32 mouse cellular contexts compared by ENCODE assay signal in the genomic region with DNA sequence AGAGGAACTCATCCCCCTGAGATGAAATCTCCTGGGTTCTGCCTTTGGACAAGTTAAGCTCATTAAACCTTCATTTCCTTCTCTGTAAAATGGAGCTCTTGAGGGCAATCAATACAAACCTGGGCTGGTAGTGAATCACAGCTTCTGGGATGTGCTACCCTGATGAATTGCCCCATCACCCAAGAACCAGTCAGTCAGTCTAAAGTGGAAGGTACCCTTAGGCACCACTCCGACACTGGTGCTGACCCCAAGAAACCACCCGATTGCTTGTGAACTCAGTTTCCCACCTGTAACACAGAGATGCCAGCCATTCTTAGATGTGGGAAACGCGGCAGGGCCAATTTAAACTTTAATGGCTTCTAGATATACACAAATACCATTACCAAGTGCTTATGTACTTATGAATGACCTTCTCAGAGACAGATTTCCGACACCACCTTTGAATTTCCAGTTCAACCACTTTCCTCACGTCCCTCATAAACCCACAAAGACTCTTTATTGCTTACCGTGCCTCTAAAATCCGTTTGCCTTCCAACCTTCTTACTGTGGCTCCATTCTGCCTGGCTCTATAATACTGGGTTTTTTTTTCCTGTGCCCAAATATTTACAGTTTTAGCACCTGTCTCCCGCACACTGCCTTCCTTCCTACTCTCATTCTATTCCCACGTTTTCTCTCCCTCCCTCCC. TPM values are rescaled to one million over a fixed set of nuclear protein-coding genes. Genes with fewer than 3 reads are reported as not detected.
DNase-seq lines count a peak whose midpoint lies in the region; ATAC-seq and TF ChIP-seq lines count a peak whose summit lies in the region.
"Had no signal": no experiment of that assay in that cellular context is flagged by ENCODE, and none has a peak within 500 bp of the region (broad histone marks: within the 10 kb centered on the region; RNA-seq: fewer than 3 reads in every experiment).

No protein-coding gene starts in this region.

- 48% methylated on average over 10 of the region's 10 CpGs for WGBS in lung, embryonic 14.5 days
- WGBS in intestine, embryonic 14.5 days, result 51% methylated on average over 10 of the region's 10 CpGs
- WGBS in large intestine, adult 2 months, result 23% methylated on average over 10 of the region's 10 CpGs
- WGBS in stomach, embryonic 15.5 days, result 36% methylated on average over 10 of the region's 10 CpGs
- 63% methylated on average over 10 of the region's 10 CpGs for WGBS in kidney, embryonic 14.5 days

- H3K9me3 ChIP-seq in lung, embryonic 14.5 days (ENCODE audit: low read depth, low read length), result no peaks in the 10 kb centered on the region
- no peaks in the 10 kb centered on the region for H3K9me3 ChIP-seq in intestine, embryonic 14.5 days (ENCODE audit: control insufficient read depth, low read length)
- H3K9me3 ChIP-seq in stomach, embryonic 15.5 days, result no peaks in the 10 kb centered on the region
- no peaks in the 10 kb centered on the region for H3K9me3 ChIP-seq in kidney, embryonic 14.5 days (ENCODE audit: control insufficient read depth, low read length)
- H3K9me3 ChIP-seq: embryonic facial prominence, embryonic 13.5 days; heart, embryonic 13.5 days; hindbrain, embryonic 10.5 days; hindbrain, embryonic 15.5 days; kidney, embryonic 15.5 days; limb, embryonic 13.5 days; midbrain, embryonic 10.5 days; midbrain, embryonic 15.5 days; neural tube, embryonic 15.5 days had no signal

- peak overlapping the region; percentile 27; the same call in 1 of the 2 replicates for H3K4me2 ChIP-seq in lung, embryonic 14.5 days
- H3K4me2 ChIP-seq in intestine, embryonic 14.5 days (ENCODE audit: low read length), result no peak overlapping the region
- no peak overlapping the region for H3K4me2 ChIP-seq in stomach, embryonic 15.5 days
- no peak overlapping the region for H3K4me2 ChIP-seq in kidney, embryonic 14.5 days (replicated peaks; ENCODE audit: low read depth, low read length)
- H3K4me2 ChIP-seq: embryonic facial prominence, embryonic 13.5 days; heart, embryonic 13.5 days; hindbrain, embryonic 15.5 days; kidney, embryonic 15.5 days; limb, embryonic 13.5 days; liver, embryonic 11.5 days; midbrain, embryonic 15.5 days; neural tube, embryonic 15.5 days had no signal

- H3K27ac ChIP-seq in lung, embryonic 14.5 days (ENCODE audit: low read depth), result peak overlapping the region; percentile 65
- H3K27ac ChIP-seq in intestine, embryonic 14.5 days (ENCODE audit: low read depth), result no peak overlapping the region
- H3K27ac ChIP-seq in stomach, embryonic 15.5 days, result peak overlapping the region; percentile 67; the same call in 1 of the 2 replicates
- no peak overlapping the region for H3K27ac ChIP-seq in kidney, embryonic 14.5 days (ENCODE audit: low read depth, low read length)
- H3K27ac ChIP-seq: embryonic facial prominence, embryonic 13.5 days; gastrocnemius, adult 2 months; heart, embryonic 13.5 days; hindbrain, embryonic 10.5 days; hindbrain, embryonic 15.5 days; kidney, embryonic 15.5 days; layer of hippocampus, adult 2 months; limb, embryonic 13.5 days; midbrain, embryonic 10.5 days; midbrain, embryonic 15.5 days; neural tube, embryonic 15.5 days had no signal

- no peaks in the 10 kb centered on the region for H3K36me3 ChIP-seq in lung, embryonic 14.5 days (ENCODE audit: insufficient read depth)
- H3K36me3 ChIP-seq in intestine, embryonic 14.5 days (ENCODE audit: control insufficient read depth, insufficient read depth, low read length), result no peaks in the 10 kb centered on the region
- no peaks in the 10 kb centered on the region for H3K36me3 ChIP-seq in stomach, embryonic 15.5 days
- H3K36me3 ChIP-seq in kidney, embryonic 14.5 days (ENCODE audit: control insufficient read depth, insufficient read depth, low read length), result no peaks in the 10 kb centered on the region
- H3K36me3 ChIP-seq: embryonic facial prominence, embryonic 13.5 days; heart, embryonic 13.5 days; hindbrain, embryonic 10.5 days; hindbrain, embryonic 15.5 days; kidney, embryonic 15.5 days; limb, embryonic 13.5 days; midbrain, embryonic 10.5 days; midbrain, embryonic 15.5 days; neural tube, embryonic 15.5 days had no signal

- DNase-seq in lung, embryonic 14.5 days, result peak; percentile 64
- DNase-seq in lung, postnatal 14 days, result no peak
- DNase-seq in intestine, embryonic 14.5 days (ENCODE audit: low spot score), result no peak
- peak; percentile 84 for DNase-seq in large intestine, adult 2 months (ENCODE audit: low read depth, low spot score)
- DNase-seq in layer of hippocampus, postnatal 14 days (ENCODE audit: low spot score in 2 of 2), result no peak
- no peak for DNase-seq in adrenal gland, postnatal 10 days
- DNase-seq: adrenal gland, postnatal 25 days; cerebellum, adult 8-10 months; cerebellum, postnatal 36 days; gastrocnemius, adult 2 months; heart, postnatal 10 days; kidney, adult 11 months; kidney, postnatal 25 days; right cerebral cortex, postnatal 25 days; spleen, adult 18-20 months; thymus, postnatal 14 days had no signal

- no peaks in the 10 kb centered on the region for H3K27me3 ChIP-seq in lung, embryonic 14.5 days (ENCODE audit: insufficient read depth, low read length)
- no peaks in the 10 kb centered on the region for H3K27me3 ChIP-seq in intestine, embryonic 14.5 days (replicated peaks; ENCODE audit: control insufficient read depth, insufficient read depth, low read length)
- H3K27me3 ChIP-seq in stomach, embryonic 15.5 days (replicated peaks), result no peaks in the 10 kb centered on the region
- no peaks in the 10 kb centered on the region for H3K27me3 ChIP-seq in kidney, embryonic 14.5 days (ENCODE audit: control insufficient read depth, insufficient read depth, low read length)
- H3K27me3 ChIP-seq: embryonic facial prominence, embryonic 13.5 days; heart, embryonic 13.5 days; hindbrain, embryonic 15.5 days; kidney, embryonic 15.5 days; limb, embryonic 13.5 days; midbrain, embryonic 15.5 days; neural tube, embryonic 15.5 days had no signal

- ATAC-seq in lung, embryonic 14.5 days (ENCODE audit: insufficient read depth), result no peak; the same call in 1 of the 2 replicates
- ATAC-seq in intestine, embryonic 14.5 days (replicated peaks; ENCODE audit: low FRiP score, low TSS enrichment, low read depth), result peak; percentile 54
- ATAC-seq in stomach, embryonic 15.5 days (ENCODE audit: insufficient read depth, low FRiP score, low read depth), result peak; percentile 59; the same call in 1 of the 2 replicates
- no peak for ATAC-seq in kidney, embryonic 14.5 days (ENCODE audit: low FRiP score, low TSS enrichment)
- ATAC-seq: forebrain, embryonic 16.5 days; midbrain, embryonic 15.5 days had no signal

- H3K4me3 ChIP-seq in lung, embryonic 14.5 days (ENCODE audit: low read depth, low read length), result no peak overlapping the region
- no peak overlapping the region for H3K4me3 ChIP-seq in intestine, embryonic 14.5 days (ENCODE audit: low read depth, low read length)
- no peak overlapping the region for H3K4me3 ChIP-seq in stomach, embryonic 15.5 days (replicated peaks)
- H3K4me3 ChIP-seq in kidney, embryonic 14.5 days (ENCODE audit: low read length), result no peak overlapping the region
- H3K4me3 ChIP-seq: embryonic facial prominence, embryonic 13.5 days; erythroblast, embryonic 14.5 days; gastrocnemius, adult 2 months; heart, embryonic 13.5 days; hindbrain, embryonic 10.5 days; hindbrain, embryonic 15.5 days; kidney, embryonic 15.5 days; layer of hippocampus, adult 2 months; limb, embryonic 13.5 days; midbrain, embryonic 10.5 days; midbrain, embryonic 15.5 days; neural tube, embryonic 15.5 days had no signal

- no peak overlapping the region for H3K9ac ChIP-seq in lung, embryonic 14.5 days
- no peak overlapping the region for H3K9ac ChIP-seq in intestine, embryonic 14.5 days (ENCODE audit: low read length)
- H3K9ac ChIP-seq in stomach, embryonic 15.5 days, result no peak overlapping the region
- H3K9ac ChIP-seq in kidney, embryonic 14.5 days (ENCODE audit: low read depth, low read length), result no peak overlapping the region
- H3K9ac ChIP-seq: embryonic facial prominence, embryonic 13.5 days; heart, embryonic 13.5 days; hindbrain, embryonic 15.5 days; kidney, embryonic 15.5 days; limb, embryonic 13.5 days; midbrain, embryonic 15.5 days; neural tube, embryonic 15.5 days had no signal

- no peaks in the 10 kb centered on the region for H3K4me1 ChIP-seq in lung, embryonic 14.5 days (ENCODE audit: insufficient read depth)
- H3K4me1 ChIP-seq in intestine, embryonic 14.5 days (replicated peaks; ENCODE audit: control insufficient read depth, insufficient read depth, low read length), result 0 out of 2 replicates have a peak, but pooled peaks cover 7% of the 10 kb centered on the region
- 0 out of 2 replicates have a peak, but pooled peaks cover 3% of the 10 kb centered on the region for H3K4me1 ChIP-seq in stomach, embryonic 15.5 days
- no peaks in the 10 kb centered on the region for H3K4me1 ChIP-seq in kidney, embryonic 14.5 days (ENCODE audit: control insufficient read depth, insufficient read depth, low read length)
- H3K4me1 ChIP-seq: embryonic facial prominence, embryonic 13.5 days; hindbrain, embryonic 15.5 days; midbrain, embryonic 15.5 days had no signal

- no peak for TF ChIP-seq CTCF in lung, embryonic 14.5 days (IDR thresholded peaks at IDR 0.05; ENCODE audit: low read depth)

RNA-seq across cellular contexts. Expression of a gene that starts 30.8 kb away (rescaled TPM):
- 14.7 and 15.0 TPM in 2 replicates for polyA plus RNA-seq in lung, embryonic 14.5 days (2014; fragmentation: Nextera tagmentation; extraction: Ambion mirVana)
- polyA plus RNA-seq in intestine, embryonic 14.5 days (2014; fragmentation: Nextera tagmentation; extraction: Ambion mirVana), result 18.2 and 20.1 TPM in 2 replicates
- polyA plus RNA-seq in large intestine, adult 2 months (2012; rRNA removed), result 2.9 and 4.3 TPM in 2 replicates
- polyA plus RNA-seq in stomach, embryonic 15.5 days (2015; fragmentation: Nextera tagmentation; extraction: Ambion mirVana), result 23.7 and 25.9 TPM in 2 replicates
- 10 to 100 TPM; 90.3 to 96.4 TPM for total RNA-seq in layer of hippocampus, postnatal 14 days (2021)
- 33.7 and 38.6 TPM in 2 replicates for polyA plus RNA-seq in kidney, embryonic 14.5 days (2014; fragmentation: Nextera tagmentation; extraction: Ambion mirVana)
- 10 to 100 TPM; 23.7 to 30.8 TPM for total RNA-seq in adrenal gland, postnatal 10 days (2021)
- total RNA-seq: MEL had no signal

Comparison
In these comparisons a context has a peak if more than half of its experiments do, and no peak if none do; other contexts are left out.
1. DNase-seq: peak in lung, embryonic 14.5 days (single experiment) and large intestine, adult 2 months (single experiment); none in lung, postnatal 14 days (single experiment), intestine, embryonic 14.5 days (single experiment), layer of hippocampus, postnatal 14 days (0 of 2) and adrenal gland, postnatal 10 days (single experiment).
2. ATAC-seq: peak in intestine, embryonic 14.5 days (single experiment) and stomach, embryonic 15.5 days (single experiment); none in lung, embryonic 14.5 days (single experiment) and kidney, embryonic 14.5 days (single experiment).
3. H3K27ac ChIP-seq: peak in lung, embryonic 14.5 days (single experiment) and stomach, embryonic 15.5 days (single experiment); none in intestine, embryonic 14.5 days (single experiment) and kidney, embryonic 14.5 days (single experiment).